Mouse (Mus musculus) cerebellum, adult 2 months (tissue): ENCODE data around the gene Amy2a5.
"Not testable (repeated sequence)": the region's sequence is repeated elsewhere in the genome, so short reads cannot be mapped to it uniquely, and the experiment has no call there.

Source experiments
- CTCF ChIP-seq: fragments of 200-500 bp; IDR thresholded peaks from 2 replicates; pipeline ENCODE4 v1.5.1; 2011; ENCODE audit warnings: low read depth, mild to moderate bottlenecking, control low read depth, low read length, moderate library complexity, borderline replicate concordance; ENCODE audit not compliant: insufficient read depth
- POLR2A ChIP-seq: fragments of 200-500 bp; IDR thresholded peaks from 2 replicates; pipeline ENCODE4 v1.6.1; 2011; ENCODE audit warnings: low read length, control low read depth, borderline replicate concordance; ENCODE audit not compliant: insufficient read depth

GRCm38 (mm10) chr3:113258737-113259136 is at the start of gene Amy2a5:
- TF ChIP-seq POLR2A, CTCF: not testable (repeated sequence)
